Mouse (Mus musculus): ENCODE data around the gene Tlr5. TPM values are rescaled to one million over a fixed set of nuclear protein-coding genes. Genes with fewer than 3 reads are reported as not detected.

Gene Tlr5
- polyA plus RNA-seq, 1 experiment from 2014 or later = 4.3 TPM

- Histone ChIP-seq H3K9ac (ENCODE audit: low read depth, low read length) (no peak overlapping the region), H3K4me1 (replicated peaks; ENCODE audit: control insufficient read depth, insufficient read depth, low read length) (no peaks in the 10 kb centered on the region), H3K9me3 (ENCODE audit: control insufficient read depth) (no peaks in the 10 kb centered on the region), H3K36me3 (ENCODE audit: control insufficient read depth, insufficient read depth) (no peaks in the 10 kb centered on the region), H3K27me3 (replicated peaks; ENCODE audit: control insufficient read depth, insufficient read depth, low read length) (no peaks in the 10 kb centered on the region), H3K27ac (ENCODE audit: low read depth, low read length) (no peak overlapping the region), H3K4me2 (replicated peaks; ENCODE audit: low read depth) (no peak overlapping the region), H3K4me3 (ENCODE audit: low read depth, low read length) (no peak overlapping the region)
- ATAC-seq = no peak
- 61% methylated on average over 5 of the region's 6 CpGs for WGBS
- TF ChIP-seq CTCF (IDR thresholded peaks at IDR 0.05; ENCODE audit: low read depth) = no peak
Observed at GRCm38 (mm10) chr1:182935469-182935868, 19.1 kb upstream of the Tlr5 start.

DNA sequence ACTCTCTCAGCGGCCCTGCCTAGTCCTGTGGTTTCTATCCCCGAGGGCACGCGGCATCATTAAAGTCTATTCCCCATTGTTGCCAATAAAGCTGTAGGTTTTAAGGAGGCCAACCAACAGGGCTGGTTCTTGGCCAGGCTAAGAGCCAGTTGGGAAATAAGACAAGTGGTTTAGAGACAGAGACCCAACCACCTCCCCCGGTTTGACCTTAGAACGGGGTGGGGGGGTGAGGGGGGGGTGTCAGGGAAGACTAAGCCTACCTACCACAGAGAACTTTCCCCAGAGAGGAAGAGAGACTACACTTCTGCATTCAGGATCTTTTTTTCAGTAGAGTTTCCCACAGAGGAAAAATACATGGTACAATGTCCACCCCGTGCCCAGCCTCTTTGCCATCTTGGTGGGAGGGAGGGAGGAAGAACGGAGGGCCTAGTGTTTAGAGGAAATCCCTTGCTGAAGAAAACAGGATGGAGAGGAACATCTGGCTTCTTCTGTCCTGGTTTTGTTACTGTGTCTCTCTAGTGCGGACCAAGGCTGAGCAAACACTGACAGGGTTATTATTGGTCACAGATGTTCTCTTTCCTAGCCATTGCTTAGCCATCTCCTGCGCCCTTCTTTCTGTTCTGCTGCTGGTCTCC lies 17.0 kb upstream of the Tlr5 start:
- H3K4me3 ChIP-seq (ENCODE audit: low read depth, low read length) = no peak overlapping the region
- H3K36me3 ChIP-seq (ENCODE audit: control insufficient read depth, insufficient read depth) = no peaks in the 10 kb centered on the region
- no peak for ATAC-seq
- no peak overlapping the region for H3K9ac ChIP-seq (ENCODE audit: low read depth, low read length)
- no peaks in the 10 kb centered on the region for H3K4me1 ChIP-seq (replicated peaks; ENCODE audit: control insufficient read depth, insufficient read depth, low read length)
- H3K27me3 ChIP-seq (replicated peaks; ENCODE audit: control insufficient read depth, insufficient read depth, low read length) = no peaks in the 10 kb centered on the region
- H3K27ac ChIP-seq (ENCODE audit: low read depth, low read length) = no peak overlapping the region
- H3K4me2 ChIP-seq (replicated peaks; ENCODE audit: low read depth) = no peak overlapping the region
- H3K9me3 ChIP-seq (ENCODE audit: control insufficient read depth) = no peaks in the 10 kb centered on the region
- TF ChIP-seq CTCF (IDR thresholded peaks at IDR 0.05; ENCODE audit: low read depth) = no peak
- 78% methylated on average over 10 of the region's 10 CpGs for WGBS

DNA sequence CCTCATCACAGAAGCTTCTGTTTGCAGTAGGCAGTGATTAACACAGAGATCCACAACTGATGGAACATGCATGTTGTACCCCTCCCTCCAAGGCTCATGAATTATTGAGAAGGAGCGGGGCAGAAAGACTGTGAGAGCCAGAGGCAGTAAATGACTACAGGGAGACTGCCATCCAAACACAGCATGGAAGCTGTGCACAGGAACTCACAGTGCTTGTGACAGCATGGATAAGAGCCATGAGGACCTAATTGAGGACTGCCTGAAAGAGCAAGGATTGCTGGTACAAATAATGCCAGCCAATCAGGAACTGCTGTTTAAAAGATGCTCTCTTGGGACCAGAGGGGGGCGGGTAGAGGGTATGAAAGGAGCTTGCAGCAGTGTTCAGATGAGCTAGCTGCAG lies 12.7 kb upstream of the Tlr5 start:
- no peak for TF ChIP-seq CTCF (IDR thresholded peaks at IDR 0.05; ENCODE audit: low read depth)
- Histone ChIP-seq H3K27me3 (replicated peaks; ENCODE audit: control insufficient read depth, insufficient read depth, low read length) (no peaks in the 10 kb centered on the region), H3K4me3 (ENCODE audit: low read depth, low read length) (no peak overlapping the region), H3K27ac (ENCODE audit: low read depth, low read length) (no peak overlapping the region), H3K4me2 (replicated peaks; ENCODE audit: low read depth) (no peak overlapping the region), H3K4me1 (replicated peaks; ENCODE audit: control insufficient read depth, insufficient read depth, low read length) (no peaks in the 10 kb centered on the region), H3K9me3 (ENCODE audit: control insufficient read depth) (no peaks in the 10 kb centered on the region), H3K9ac (ENCODE audit: low read depth, low read length) (no peak overlapping the region), H3K36me3 (ENCODE audit: control insufficient read depth, insufficient read depth) (no peaks in the 10 kb centered on the region)
- 90% methylated on average over 2 of the region's 2 CpGs for WGBS
- no peak for ATAC-seq

- TF ChIP-seq CTCF (IDR thresholded peaks at IDR 0.05; ENCODE audit: low read depth) = no peak
- 66% methylated on average over 3 of the region's 3 CpGs for WGBS
- ATAC-seq = no peak
- no peaks in the 10 kb centered on the region for H3K36me3 ChIP-seq (ENCODE audit: control insufficient read depth, insufficient read depth)
- no peak overlapping the region for H3K4me2 ChIP-seq (replicated peaks; ENCODE audit: low read depth)
- H3K4me3 ChIP-seq (ENCODE audit: low read depth, low read length) = no peak overlapping the region
- H3K4me1 ChIP-seq (replicated peaks; ENCODE audit: control insufficient read depth, insufficient read depth, low read length) = no peaks in the 10 kb centered on the region
- no peak overlapping the region for H3K27ac ChIP-seq (ENCODE audit: low read depth, low read length)
- no peaks in the 10 kb centered on the region for H3K9me3 ChIP-seq (ENCODE audit: control insufficient read depth)
- no peaks in the 10 kb centered on the region for H3K27me3 ChIP-seq (replicated peaks; ENCODE audit: control insufficient read depth, insufficient read depth, low read length)
- H3K9ac ChIP-seq (ENCODE audit: low read depth, low read length) = no peak overlapping the region
Observed at GRCm38 (mm10) chr1:182943911-182944310, 10.7 kb upstream of the Tlr5 start.

GRCm38 (mm10) chr1:182944638-182945037 lies 9.9 kb upstream of the Tlr5 start:
- H3K27ac ChIP-seq (ENCODE audit: low read depth, low read length) = no peak overlapping the region
- H3K36me3 ChIP-seq (ENCODE audit: control insufficient read depth, insufficient read depth) = no peaks in the 10 kb centered on the region
- H3K4me2 ChIP-seq (replicated peaks; ENCODE audit: low read depth) = no peak overlapping the region
- no peaks in the 10 kb centered on the region for H3K27me3 ChIP-seq (replicated peaks; ENCODE audit: control insufficient read depth, insufficient read depth, low read length)
- 67% methylated on average over 5 of the region's 5 CpGs for WGBS
- ATAC-seq = no peak
- no peaks in the 10 kb centered on the region for H3K9me3 ChIP-seq (ENCODE audit: control insufficient read depth)
- H3K9ac ChIP-seq (ENCODE audit: low read depth, low read length) = no peak overlapping the region
- no peak for TF ChIP-seq CTCF (IDR thresholded peaks at IDR 0.05; ENCODE audit: low read depth)
- H3K4me3 ChIP-seq (ENCODE audit: low read depth, low read length) = no peak overlapping the region
- H3K4me1 ChIP-seq (replicated peaks; ENCODE audit: control insufficient read depth, insufficient read depth, low read length) = no peaks in the 10 kb centered on the region

- Histone ChIP-seq H3K9ac (ENCODE audit: low read depth, low read length) (no peak overlapping the region), H3K4me3 (ENCODE audit: low read depth, low read length) (no peak overlapping the region), H3K36me3 (ENCODE audit: control insufficient read depth, insufficient read depth) (no peaks in the 10 kb centered on the region), H3K4me2 (replicated peaks; ENCODE audit: low read depth) (no peak overlapping the region), H3K4me1 (replicated peaks; ENCODE audit: control insufficient read depth, insufficient read depth, low read length) (no peaks in the 10 kb centered on the region), H3K27ac (ENCODE audit: low read depth, low read length) (no peak overlapping the region), H3K27me3 (replicated peaks; ENCODE audit: control insufficient read depth, insufficient read depth, low read length) (no peaks in the 10 kb centered on the region), H3K9me3 (ENCODE audit: control insufficient read depth) (no peaks in the 10 kb centered on the region)
- TF ChIP-seq CTCF (IDR thresholded peaks at IDR 0.05; ENCODE audit: low read depth) = no peak
- WGBS = 84% methylated on average over 6 of the region's 6 CpGs
- no peak for ATAC-seq
Observed at GRCm38 (mm10) chr1:182945561-182945960, 9.0 kb upstream of the Tlr5 start.

DNA sequence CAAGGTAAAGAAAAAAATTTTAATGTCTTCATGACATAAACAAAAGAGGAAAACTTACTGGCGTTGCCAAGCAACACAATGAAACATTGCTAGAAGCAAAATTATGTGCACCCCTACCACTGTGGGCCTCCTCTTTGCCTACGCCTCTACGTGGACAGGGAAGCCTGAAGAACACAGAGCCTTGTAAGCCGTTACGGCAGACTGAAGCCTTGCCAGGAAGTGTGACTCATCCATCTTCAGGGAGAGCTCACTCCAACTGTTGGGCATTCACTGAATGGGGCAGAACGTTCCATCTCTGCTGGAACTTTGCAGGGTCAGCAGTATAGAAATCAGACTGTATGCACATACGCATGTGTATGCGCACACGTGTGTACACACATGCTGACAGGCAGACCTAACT lies 3.3 kb upstream of the Tlr5 start:
- Histone ChIP-seq H3K4me3 (ENCODE audit: low read depth, low read length) (no peak overlapping the region), H3K9ac (ENCODE audit: low read depth, low read length) (no peak overlapping the region), H3K36me3 (ENCODE audit: control insufficient read depth, insufficient read depth) (no peaks in the 10 kb centered on the region), H3K27me3 (replicated peaks; ENCODE audit: control insufficient read depth, insufficient read depth, low read length) (no peaks in the 10 kb centered on the region), H3K4me2 (replicated peaks; ENCODE audit: low read depth) (no peak overlapping the region), H3K9me3 (ENCODE audit: control insufficient read depth) (no peaks in the 10 kb centered on the region), H3K27ac (ENCODE audit: low read depth, low read length) (no peak overlapping the region), H3K4me1 (replicated peaks; ENCODE audit: control insufficient read depth, insufficient read depth, low read length) (no peaks in the 10 kb centered on the region; the same call in 1 of the 2 replicates)
- no peak for ATAC-seq
- WGBS = 50% methylated on average over 9 of the region's 9 CpGs
- no peak for TF ChIP-seq CTCF (IDR thresholded peaks at IDR 0.05; ENCODE audit: low read depth)
